Mouse (Mus musculus) testis, postnatal 14 days (tissue): ENCODE results near the gene Trim62.

Experiments
- DNase-seq: peaks from one replicate; pipeline ENCODE4 v3.0.0; 2021; ENCODE audit warnings: low spot score

The Trim62 gene

GRCm38 (mm10) chr4:128959676-128960075, 76.3 kb downstream of the Trim62 start:
- DNase-seq = no peak
